Mouse (Mus musculus) hindbrain, embryonic 14.5 days (tissue): ENCODE results near the gene Olfr1383. TPM values are rescaled to one million over a fixed set of nuclear protein-coding genes. Genes with fewer than 3 reads are reported as not detected.
"Not testable (repeated sequence)": the region's sequence is repeated elsewhere in the genome, so short reads cannot be mapped to it uniquely, and the experiment has no call there.

Experiments
- ATAC-seq: fragments of 200-750 bp; cut with Nextera tagmentation; 2 replicates; pipeline ENCODE4 v1.8.0; 2017; ENCODE audit warnings: moderate number of reproducible peaks, mild to moderate bottlenecking, moderate TSS enrichment, moderate library complexity; ENCODE audit not compliant: low FRiP score
- DNase-seq: peaks from one replicate; pipeline ENCODE4 v3.0.0-alpha.2; 2015; ENCODE audit warnings: low spot score
- H3K27ac ChIP-seq: fragments of 300-500 bp; sonication (generic); 2 replicates; pipeline ENCODE4 v1.5.1; 2014; ENCODE audit warnings: mild to moderate bottlenecking, moderate library complexity
- H3K27me3 ChIP-seq: fragments of 300-500 bp; sonication (generic); 2 replicates; pipeline ENCODE4 v1.6.1; 2014; ENCODE audit warnings: mild to moderate bottlenecking, low read length, mixed read lengths; ENCODE audit not compliant: control insufficient read depth, insufficient read depth
- H3K36me3 ChIP-seq: fragments of 300-500 bp; sonication (generic); replicated peaks from 2 replicates; pipeline ENCODE4 v1.6.1; 2014; ENCODE audit not compliant: control insufficient read depth, insufficient read depth
- H3K4me1 ChIP-seq: fragments of 300-500 bp; sonication (generic); replicated peaks from 2 replicates; pipeline ENCODE4 v1.6.1; 2014; ENCODE audit warnings: antibody characterized with exemption, low read length, mixed read lengths; ENCODE audit not compliant: control insufficient read depth, insufficient read depth
- H3K4me2 ChIP-seq: fragments of 300-500 bp; sonication (generic); replicated peaks from 2 replicates; pipeline ENCODE4 v1.6.1; 2014; ENCODE audit warnings: mild to moderate bottlenecking, moderate library complexity
- H3K4me3 ChIP-seq: fragments of 300-500 bp; sonication (generic); replicated peaks from 2 replicates; pipeline ENCODE4 v1.5.1; 2014; ENCODE audit warnings: mild to moderate bottlenecking, low read length
- H3K9ac ChIP-seq: fragments of 300-500 bp; sonication (generic); 2 replicates; pipeline ENCODE4 v1.6.1; 2014
- H3K9me3 ChIP-seq: fragments of 300-500 bp; sonication (generic); 2 replicates; pipeline ENCODE4 v1.6.1; 2016; ENCODE audit warnings: low read length; ENCODE audit not compliant: control insufficient read depth
- WGBS: fragments of 180-500 bp; shearing (Covaris S2); extraction: QIAGEN DNeasy Blood & Tissue Kit; methylation state at CpG from one replicate; pipeline ENCODE4 v1.1.7; 2014; 5-methylcytosine and 5-hydroxymethylcytosine counted together
- polyA plus RNA-seq: library from polyadenylated mRNA; unstranded; fragments of >200 nt; fragmentation: Nextera tagmentation; extraction: Ambion mirVana; gene quantifications from 2 replicates; pipeline ENCODE4 v1.2.1, GENCODE M21; 2014

Gene Olfr1383
- polyA plus RNA-seq: not detected in 2 replicates

DNA sequence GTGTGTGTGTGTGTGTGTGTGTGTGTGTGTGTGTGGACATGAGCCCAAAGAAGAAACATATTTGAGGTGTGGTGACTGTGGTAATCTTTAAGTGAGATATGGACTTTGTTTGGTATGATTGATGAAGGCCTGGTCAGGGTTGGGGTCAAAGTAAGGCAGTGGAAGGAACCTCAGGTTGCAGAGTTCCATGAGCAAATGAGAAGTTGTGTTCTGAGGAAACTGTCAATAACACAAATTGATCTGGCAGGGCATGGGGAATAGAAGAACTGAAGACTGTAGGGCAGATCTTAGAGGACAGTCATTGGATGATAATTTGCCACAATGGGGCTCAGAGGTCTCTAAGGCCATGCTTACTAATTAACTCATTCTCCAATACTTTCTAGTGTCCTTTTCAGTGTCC lies at the start of gene Olfr1383:
Olfr1383 (plus strand) TSS at position 301 of the 400 bp plus-strand sequence.
- Histone ChIP-seq H3K4me1 (no peaks in the 10 kb centered on the region), H3K27me3 (no peaks in the 10 kb centered on the region), H3K27ac (no peak within 1 kb of the TSS), H3K9ac (no peak within 1 kb of the TSS), H3K9me3 (no peaks in the 10 kb centered on the region), H3K4me2 (no peak within 1 kb of the TSS), H3K4me3 (no peak within 1 kb of the TSS), H3K36me3 (no peaks in the 10 kb centered on the region)
- DNase-seq: no peak
- ATAC-seq: no peak

DNA sequence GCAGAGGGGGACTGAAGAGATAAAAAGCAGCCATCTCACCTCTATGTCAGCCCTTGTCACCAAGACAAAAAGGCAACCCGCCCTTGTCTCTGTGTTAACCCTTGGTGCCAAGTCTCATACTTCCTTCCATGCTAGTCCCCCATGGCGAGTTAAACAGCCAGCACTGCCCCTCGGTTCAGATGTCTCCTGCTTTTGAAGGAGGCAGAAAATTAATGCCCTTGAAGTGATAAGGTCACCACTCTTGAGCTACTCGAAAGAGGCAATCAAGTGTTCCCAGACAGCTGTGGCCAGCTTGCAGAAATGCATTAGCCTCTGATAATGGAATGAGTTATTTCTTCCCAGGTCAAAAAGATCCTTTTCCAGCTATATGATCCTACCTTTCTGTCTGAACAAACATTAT lies 33.5 kb upstream of the Olfr1383 start:
- H3K9me3 ChIP-seq: no peaks in the 10 kb centered on the region
- no peaks in the 10 kb centered on the region for H3K36me3 ChIP-seq
- no peak overlapping the region for H3K9ac ChIP-seq
- H3K4me3 ChIP-seq: no peak overlapping the region
- no peaks in the 10 kb centered on the region for H3K27me3 ChIP-seq
- no peak overlapping the region for H3K27ac ChIP-seq
- WGBS: 46% methylated on average over 4 of the region's 4 CpGs
- no peaks in the 10 kb centered on the region for H3K4me1 ChIP-seq
- no peak overlapping the region for H3K4me2 ChIP-seq
- no peak for ATAC-seq
- DNase-seq: no peak

DNA sequence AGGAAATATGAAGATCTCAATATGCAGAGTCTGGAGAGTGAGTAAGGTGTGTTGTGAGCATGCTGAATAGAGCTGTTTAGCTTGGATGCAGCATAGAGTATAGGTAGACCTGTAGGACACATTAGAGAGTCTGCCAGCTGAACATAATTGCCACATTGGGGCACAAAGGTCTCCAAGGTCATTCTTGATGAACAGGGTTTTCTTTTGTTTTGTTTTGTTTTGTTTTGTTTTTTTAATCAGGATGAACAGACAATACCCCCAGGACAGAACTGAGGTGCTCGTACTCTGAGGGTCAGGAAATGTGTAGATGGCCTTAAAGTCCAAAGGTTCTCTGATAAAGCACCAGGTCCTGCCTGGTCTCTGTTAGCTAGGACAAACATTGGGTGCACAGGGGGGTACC lies 30.7 kb upstream of the Olfr1383 start, which contains the start of gene Olfr1385:
Olfr1385 (plus strand) TSS at position 301 of the 400 bp plus-strand sequence.
- H3K4me1 ChIP-seq, H3K27me3 ChIP-seq, H3K9me3 ChIP-seq, DNase-seq, H3K4me2 ChIP-seq, H3K9ac ChIP-seq, H3K4me3 ChIP-seq, ATAC-seq, H3K36me3 ChIP-seq, H3K27ac ChIP-seq: not testable (repeated sequence)
- WGBS: 78% methylated on average over 1 of the region's 1 CpGs

DNA sequence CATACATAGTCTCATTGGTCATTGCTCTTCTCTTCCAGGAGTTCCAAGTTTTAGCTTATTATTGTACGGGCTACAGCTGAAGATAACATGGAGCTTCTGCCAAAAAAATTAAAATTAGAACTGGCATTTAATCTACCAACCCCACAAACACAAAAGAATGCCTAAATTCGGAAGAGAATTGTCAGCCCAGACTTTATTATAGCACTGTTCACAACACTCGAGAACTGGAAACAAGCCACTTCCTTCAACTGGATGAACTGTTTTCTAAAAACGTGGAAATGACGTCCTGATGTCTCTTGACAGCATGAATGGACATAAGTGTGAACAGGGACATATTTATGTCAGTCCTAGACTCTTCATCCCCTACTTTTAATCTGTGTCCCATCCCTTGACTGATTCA lies 1.4 kb upstream of the Olfr1383 start:
- Histone ChIP-seq H3K36me3 (no peaks in the 10 kb centered on the region), H3K27ac (no peak overlapping the region), H3K4me3 (no peak overlapping the region), H3K9ac (no peak overlapping the region), H3K4me2 (no peak overlapping the region), H3K4me1 (no peaks in the 10 kb centered on the region), H3K27me3 (no peaks in the 10 kb centered on the region), H3K9me3 (no peaks in the 10 kb centered on the region)
- no peak for ATAC-seq
- 88% methylated on average over 5 of the region's 5 CpGs for WGBS
- DNase-seq: no peak

DNA sequence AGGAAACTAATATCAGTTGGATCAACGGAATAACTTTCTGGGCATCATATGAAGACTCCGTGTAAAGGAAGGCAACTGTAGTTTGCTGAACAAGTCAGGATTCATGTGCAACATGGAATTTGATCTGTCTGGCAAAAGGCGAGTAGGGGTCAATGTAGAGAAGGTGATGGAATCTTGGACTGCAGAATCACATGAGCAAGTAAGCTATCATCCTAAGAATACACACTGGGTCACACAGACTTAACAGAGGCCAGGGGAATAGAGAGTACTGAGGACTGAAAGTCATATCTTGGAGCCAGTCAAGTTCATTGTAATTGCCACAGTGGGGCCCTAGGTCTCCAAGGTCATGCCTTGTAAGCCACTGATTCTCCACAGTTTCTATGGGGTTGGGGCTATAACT lies 8.5 kb downstream of the Olfr1383 start, which contains the start of gene Olfr1382:
Olfr1382 (plus strand) TSS at position 301 of the 400 bp plus-strand sequence.
- Histone ChIP-seq H3K4me3 (no peak within 1 kb of the TSS), H3K4me1 (no peaks in the 10 kb centered on the region), H3K36me3 (no peaks in the 10 kb centered on the region), H3K9me3 (no peaks in the 10 kb centered on the region), H3K4me2 (no peak within 1 kb of the TSS), H3K27ac (no peak within 1 kb of the TSS), H3K27me3 (no peaks in the 10 kb centered on the region), H3K9ac (no peak within 1 kb of the TSS)
- DNase-seq (no peak), ATAC-seq (no peak)
- WGBS: 82% methylated on average over 3 of the region's 3 CpGs

DNA sequence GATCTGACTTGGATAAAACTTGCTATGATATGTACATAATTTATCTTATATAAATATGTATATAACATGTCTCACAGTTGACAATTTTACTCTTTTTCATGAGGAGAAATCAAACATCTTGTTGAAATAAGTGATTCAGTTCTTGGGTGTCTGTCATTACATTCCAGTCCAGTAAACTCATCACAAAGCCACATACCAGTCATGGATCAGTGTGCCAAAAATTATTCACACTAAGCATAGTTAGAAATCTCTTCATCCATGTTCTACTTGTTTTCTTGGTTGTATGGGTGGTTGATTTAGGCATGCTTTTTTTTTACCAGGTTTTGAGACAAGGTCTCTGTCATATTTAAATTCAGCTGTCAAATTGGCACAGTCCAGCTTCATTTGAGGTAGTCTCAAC lies 13.3 kb downstream of the Olfr1383 start:
- H3K27ac ChIP-seq: no peak overlapping the region
- no peak for ATAC-seq
- no peaks in the 10 kb centered on the region for H3K27me3 ChIP-seq
- no peak overlapping the region for H3K4me3 ChIP-seq
- H3K36me3 ChIP-seq: no peaks in the 10 kb centered on the region
- H3K9me3 ChIP-seq: no peaks in the 10 kb centered on the region
- H3K4me1 ChIP-seq: no peaks in the 10 kb centered on the region
- H3K4me2 ChIP-seq: no peak overlapping the region
- no peak overlapping the region for H3K9ac ChIP-seq
- DNase-seq: no peak

DNA sequence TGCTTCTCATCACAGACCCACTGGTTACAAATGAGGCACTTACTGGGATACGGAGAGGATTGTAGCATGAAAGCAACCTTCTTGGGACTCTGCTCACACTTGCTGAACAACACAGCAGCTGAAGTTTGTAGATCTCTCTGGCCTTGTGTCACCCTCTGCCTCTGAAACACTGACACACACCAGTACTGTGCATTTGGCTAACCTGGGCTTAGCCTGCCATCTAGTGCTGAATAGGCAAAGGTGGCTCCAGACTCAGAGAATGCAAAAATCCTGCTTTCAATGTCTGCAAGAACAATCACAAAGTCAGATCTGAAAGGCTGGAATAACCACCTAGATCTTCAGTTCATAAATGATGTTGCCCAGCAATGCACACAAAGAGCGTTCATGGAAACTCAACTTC lies 17.2 kb downstream of the Olfr1383 start:
- H3K4me1 ChIP-seq, H3K4me3 ChIP-seq, H3K27me3 ChIP-seq, H3K9ac ChIP-seq, H3K36me3 ChIP-seq, H3K9me3 ChIP-seq, H3K27ac ChIP-seq, H3K4me2 ChIP-seq: not testable (repeated sequence)
- WGBS: 89% methylated on average over 2 of the region's 2 CpGs
- peak; percentile 74; the same call in 1 of the 2 replicates for ATAC-seq
- peak; percentile 32 for DNase-seq

DNA sequence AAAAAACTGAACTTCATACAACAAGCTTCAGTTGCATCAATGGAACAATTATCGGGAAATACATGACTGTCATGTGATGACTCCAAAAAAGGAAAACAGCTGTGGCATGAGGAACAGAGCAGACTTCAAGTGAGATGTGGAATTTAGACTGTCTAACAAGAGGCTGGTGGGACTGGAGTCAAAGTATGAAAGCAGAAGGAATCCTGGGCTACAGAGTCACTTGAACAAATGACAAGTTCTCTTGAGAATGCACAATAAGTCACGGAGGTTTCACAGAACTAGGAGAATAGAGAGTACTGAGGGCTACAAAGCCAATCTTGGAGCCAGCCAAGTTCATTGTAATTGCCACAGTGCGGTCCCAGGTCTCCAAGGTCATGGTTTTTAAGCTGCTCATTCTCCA lies 23.7 kb downstream of the Olfr1383 start, which contains the start of gene Olfr1381:
Olfr1381 (plus strand) TSS at position 301 of the 400 bp plus-strand sequence.
- not testable (repeated sequence) for H3K4me1 ChIP-seq, H3K9ac ChIP-seq, ATAC-seq, H3K4me3 ChIP-seq, H3K9me3 ChIP-seq, H3K27me3 ChIP-seq, H3K36me3 ChIP-seq, H3K27ac ChIP-seq, DNase-seq, H3K4me2 ChIP-seq
- WGBS: 48% methylated on average over 3 of the region's 3 CpGs

DNA sequence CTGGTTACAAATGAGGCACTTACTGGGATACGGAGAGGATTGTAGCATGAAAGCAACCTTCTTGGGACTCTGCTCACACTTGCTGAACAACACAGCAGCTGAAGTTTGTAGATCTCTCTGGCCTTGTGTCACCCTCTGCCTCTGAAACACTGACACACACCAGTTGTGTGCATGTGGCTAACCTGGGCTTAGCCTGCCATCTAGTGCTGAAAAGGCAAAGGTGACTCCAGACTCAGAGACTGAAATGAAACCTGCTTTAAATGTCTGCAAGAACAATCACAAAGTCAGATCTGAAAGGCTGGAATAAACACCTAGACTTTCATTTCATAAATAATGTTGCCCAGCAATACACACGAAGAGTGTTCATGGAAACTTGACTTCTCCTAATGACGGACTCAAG lies 34.6 kb downstream of the Olfr1383 start:
- 78% methylated on average over 3 of the region's 3 CpGs for WGBS
- H3K9me3 ChIP-seq, H3K4me1 ChIP-seq, H3K27ac ChIP-seq, H3K9ac ChIP-seq, ATAC-seq, H3K36me3 ChIP-seq, H3K27me3 ChIP-seq, DNase-seq, H3K4me2 ChIP-seq, H3K4me3 ChIP-seq: not testable (repeated sequence)

DNA sequence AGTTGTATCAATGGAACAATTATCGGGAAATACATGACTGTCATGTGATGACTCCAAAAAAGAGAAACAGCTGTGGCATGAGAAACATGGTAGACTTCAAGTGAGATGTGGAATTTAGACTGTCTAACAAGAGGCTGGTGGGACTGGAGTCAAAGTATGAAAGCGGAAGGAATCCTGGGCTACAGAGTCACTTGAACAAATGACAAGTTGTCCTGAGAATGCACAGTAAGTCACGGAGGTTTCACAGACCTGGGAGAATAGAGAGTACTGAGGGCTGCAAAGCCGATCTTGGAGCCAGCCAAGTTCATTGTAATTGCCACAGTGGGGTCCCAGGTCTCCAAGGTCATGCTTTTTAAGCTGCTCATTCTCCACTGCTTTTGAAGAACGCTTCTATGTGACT lies 37.1 kb downstream of the Olfr1383 start, which contains the start of gene Olfr1380:
Olfr1380 (plus strand) TSS at position 301 of the 400 bp plus-strand sequence.
- ATAC-seq: not testable (repeated sequence)

More for the DNA sequence above, 37.1 kb downstream of the Olfr1383 start, which contains the start of gene Olfr1380:
- H3K4me1 ChIP-seq, H3K4me3 ChIP-seq, H3K9me3 ChIP-seq, H3K9ac ChIP-seq, H3K27ac ChIP-seq, DNase-seq, H3K36me3 ChIP-seq, H3K4me2 ChIP-seq, H3K27me3 ChIP-seq: not testable (repeated sequence)
- WGBS: 52% methylated on average over 5 of the region's 5 CpGs
